Mouse (Mus musculus): ENCODE data around the gene Ttc36. TPM values are rescaled to one million over a fixed set of nuclear protein-coding genes. Genes with fewer than 3 reads are reported as not detected.

The Ttc36 gene
- polyA plus RNA-seq (2012; ENCODE audit: low replicate concordance) = 0.58 and 0.75 TPM in 2 replicates

GRCm38 (mm10) chr9:44802808-44803450 is at the start of gene Ttc36:
Gene Ttc36 (minus strand): TSS chr9:44803072.

GRCm38 (mm10) chr9:44799102-44799957 is 3.5 kb downstream of the Ttc36 start, which contains the start of gene Tmem25:
Gene Tmem25 (minus strand): TSS chr9:44799307.

GRCm38 (mm10) chr9:44767101-44768028 is 35.5 kb downstream of the Ttc36 start, which contains the start of the genes Arcn1 and Ift46:
Gene Arcn1 (minus strand): TSS chr9:44767845.
Gene Ift46 (plus strand): TSS chr9:44767908.

Other genes starting within 250 kb of the Ttc36 start
- 27.2 and 68.3 TPM in 2 replicates for gene Cxcr5, start 241.2 kb downstream of the Ttc36 start, polyA plus RNA-seq (2012; ENCODE audit: low replicate concordance)
- 68.7 and 147 TPM in 2 replicates for gene Ddx6, start 198.2 kb downstream of the Ttc36 start, polyA plus RNA-seq (2012; ENCODE audit: low replicate concordance)
- not detected in 2 replicates for gene Treh, start 129.8 kb downstream of the Ttc36 start, polyA plus RNA-seq (2012; ENCODE audit: low replicate concordance)
- 7.5 and 13.3 TPM in 2 replicates for gene Phldb1, start 67.9 kb downstream of the Ttc36 start, polyA plus RNA-seq (2012; ENCODE audit: low replicate concordance)
- 12.1 and 14.0 TPM in 2 replicates for gene Arcn1, start 35.2 kb downstream of the Ttc36 start, polyA plus RNA-seq (2012; ENCODE audit: low replicate concordance)
- 4.1 and 4.6 TPM in 2 replicates for gene Ift46, start 35.2 kb downstream of the Ttc36 start, polyA plus RNA-seq (2012; ENCODE audit: low replicate concordance)
- gene Tmem25, start 3.8 kb downstream of the Ttc36 start, polyA plus RNA-seq (2012; ENCODE audit: low replicate concordance) = 0.31 TPM in 1 of 2 replicates, not detected in the other
- 36.9 and 80.5 TPM in 2 replicates for gene Kmt2a, start 78.2 kb upstream of the Ttc36 start, polyA plus RNA-seq (2012; ENCODE audit: low replicate concordance)
- gene Atp5l, start 117.7 kb upstream of the Ttc36 start, polyA plus RNA-seq (2012; ENCODE audit: low replicate concordance) = 46.5 and 90.7 TPM in 2 replicates
- gene Ube4a, start 162.5 kb upstream of the Ttc36 start, polyA plus RNA-seq (2012; ENCODE audit: low replicate concordance) = 4.8 TPM in 2 replicates
- 12.9 and 22.2 TPM in 2 replicates for gene Cd3g, start 177.4 kb upstream of the Ttc36 start, polyA plus RNA-seq (2012; ENCODE audit: low replicate concordance)
- gene Cd3d, start 178.7 kb upstream of the Ttc36 start, polyA plus RNA-seq (2012; ENCODE audit: low replicate concordance) = 2.7 and 3.6 TPM in 2 replicates
- 155 and 161 TPM in 2 replicates for gene Cd3e, start 206.6 kb upstream of the Ttc36 start, polyA plus RNA-seq (2012; ENCODE audit: low replicate concordance)
- 0.10 and 0.12 TPM in 2 replicates for gene Mpzl2, start 236.7 kb upstream of the Ttc36 start, polyA plus RNA-seq (2012; ENCODE audit: low replicate concordance)

Measured in hematopoietic multipotent progenitor cell, adult 10-12 weeks (in vitro differentiated cells).